Mouse (Mus musculus) urinary bladder, adult 18-20 months (tissue): ENCODE data around the gene Rpl31.

Source experiments
- DNase-seq, 2 experiments: peaks; one replicate each; pipeline ENCODE4 v3.0.0; 2022; ENCODE audit warnings: low spot score in 2 of 2, mixed read lengths in 2 of 2

Rpl31 gene

DNA sequence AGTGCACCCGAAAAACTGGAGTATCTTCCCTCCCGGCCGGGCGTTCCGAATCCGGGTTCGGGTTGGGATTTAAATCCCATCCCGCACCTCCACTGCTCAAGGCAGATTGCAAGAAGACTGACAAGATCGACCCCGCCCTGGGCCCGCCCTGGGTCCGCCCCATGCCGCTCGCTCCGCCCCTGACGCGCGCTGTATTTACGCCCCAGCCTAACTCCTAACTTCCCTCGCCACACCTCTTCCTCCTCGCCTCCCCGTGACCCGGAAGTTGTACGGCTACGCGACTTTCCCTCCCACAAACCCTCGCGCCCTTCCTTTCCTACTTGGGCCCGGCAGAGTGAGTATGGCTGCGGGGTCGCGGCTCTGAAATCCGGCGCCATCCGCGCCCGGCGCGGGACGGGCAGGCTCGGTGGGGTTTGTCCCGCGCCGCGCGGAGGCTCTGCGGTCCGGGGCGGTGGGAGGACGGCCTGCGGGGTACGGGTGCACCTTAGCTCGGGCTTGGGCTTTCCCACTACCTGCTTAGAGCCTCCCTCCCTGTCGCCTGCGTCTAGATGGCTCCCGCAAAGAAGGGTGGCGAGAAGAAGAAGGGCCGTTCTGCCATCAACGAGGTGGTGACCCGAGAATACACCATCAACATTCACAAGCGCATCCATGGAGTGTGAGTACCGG is at the start of gene Rpl31:
Gene Rpl31, plus strand, starts transcription at position 242 of the 666 bp plus-strand sequence.
- peak; percentile 98 to 100 for DNase-seq

DNA sequence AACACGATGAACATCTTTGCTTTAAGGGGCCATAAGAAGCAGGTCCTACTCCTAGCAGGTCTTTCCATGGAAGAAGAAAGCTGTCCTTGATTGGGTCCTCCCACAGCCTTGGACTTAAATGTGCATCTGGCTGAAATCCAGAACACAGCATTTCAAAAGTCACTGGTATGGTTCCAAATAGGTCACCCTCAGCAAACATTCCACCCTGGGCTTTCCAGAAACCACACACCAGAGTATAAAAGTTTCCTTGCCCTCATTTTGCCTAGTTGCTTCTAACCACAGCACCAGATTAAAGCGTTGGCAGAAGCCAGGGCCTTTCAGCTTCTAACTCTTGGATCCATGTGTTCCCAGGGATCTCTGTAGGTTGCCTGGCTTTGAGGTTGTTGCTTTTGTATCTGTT is 49.7 kb upstream of the Rpl31 start:
- peak in 1 of 2 experiments; percentile 10 for DNase-seq

DNA sequence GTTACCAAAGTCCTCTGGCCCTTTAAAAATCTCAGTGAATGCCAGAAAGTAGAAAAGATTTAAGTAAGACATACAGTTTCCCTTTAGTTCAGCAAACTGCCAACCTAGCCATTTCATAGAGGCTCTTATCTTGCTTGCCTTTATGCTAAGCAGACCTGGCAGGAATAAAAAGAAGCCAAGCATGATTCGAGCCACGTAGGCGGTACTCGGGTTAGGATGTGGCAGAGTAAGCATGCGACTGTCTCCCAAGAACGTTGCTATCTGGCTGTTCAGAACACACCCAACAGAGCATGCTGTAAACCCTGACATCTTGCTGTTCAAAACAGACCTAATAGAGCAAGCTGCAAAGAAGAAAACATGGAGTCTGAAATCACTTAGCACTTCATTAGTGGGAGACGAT is 48.8 kb upstream of the Rpl31 start:
- no peak for DNase-seq

DNA sequence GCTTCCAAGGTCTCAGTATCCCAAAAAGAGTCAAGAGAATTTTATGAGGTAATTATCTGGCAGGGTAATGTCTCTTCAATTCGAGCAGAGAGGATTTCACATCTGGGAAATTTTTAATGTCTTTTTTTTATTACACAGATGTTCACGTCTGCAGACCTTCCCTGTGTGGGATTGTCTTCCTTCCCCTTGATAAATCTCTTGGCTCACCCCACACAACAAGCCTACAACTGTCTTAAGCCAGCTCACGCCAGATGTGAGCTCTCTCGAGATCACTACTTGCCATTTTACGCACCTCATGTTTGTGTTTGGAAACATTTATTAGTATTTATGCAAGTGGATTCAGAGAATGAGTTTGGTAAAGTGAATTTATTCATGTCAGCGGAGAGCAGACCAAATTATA is 45.7 kb upstream of the Rpl31 start:
- DNase-seq: no peak

DNA sequence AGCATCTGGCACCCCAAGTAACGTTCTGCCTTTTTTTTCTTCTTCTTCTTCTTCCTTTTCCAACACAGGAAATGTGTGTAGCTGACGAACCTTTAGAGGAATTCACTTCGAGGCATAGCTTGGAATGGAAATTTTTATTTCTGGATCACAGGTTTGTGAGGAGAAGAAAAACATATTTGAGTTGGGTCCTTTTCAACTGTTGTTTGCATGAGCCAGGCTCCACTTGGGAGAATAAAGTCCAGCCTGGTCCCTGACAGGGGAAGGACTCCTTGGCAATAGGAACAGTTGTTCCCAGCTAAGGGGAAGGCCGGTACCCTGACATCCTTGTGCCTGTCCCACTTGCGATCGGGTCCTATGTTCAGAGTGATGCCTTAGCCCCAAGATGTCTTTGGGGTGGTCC is 42.4 kb upstream of the Rpl31 start:
- DNase-seq: no peak

DNA sequence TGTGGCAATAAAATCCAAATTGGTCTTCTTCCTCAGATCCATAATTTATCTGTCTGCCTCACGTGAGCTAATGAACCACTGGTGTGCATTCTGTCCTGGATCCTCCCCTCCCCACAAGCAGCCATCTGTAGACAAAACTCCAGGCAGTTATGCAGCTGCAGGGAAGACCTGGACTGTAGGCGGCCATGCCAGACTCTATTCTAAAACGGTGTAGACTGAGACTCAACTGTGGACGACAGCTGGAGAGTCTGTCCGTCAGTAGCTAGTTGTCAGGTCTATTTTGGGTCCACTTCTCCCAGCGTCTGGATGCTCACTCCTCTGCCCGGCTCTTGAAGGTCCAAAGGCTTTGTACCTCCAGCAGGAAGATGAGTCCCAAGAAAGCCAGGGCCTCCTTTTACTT is 40.1 kb upstream of the Rpl31 start:
- no peak for DNase-seq

DNA sequence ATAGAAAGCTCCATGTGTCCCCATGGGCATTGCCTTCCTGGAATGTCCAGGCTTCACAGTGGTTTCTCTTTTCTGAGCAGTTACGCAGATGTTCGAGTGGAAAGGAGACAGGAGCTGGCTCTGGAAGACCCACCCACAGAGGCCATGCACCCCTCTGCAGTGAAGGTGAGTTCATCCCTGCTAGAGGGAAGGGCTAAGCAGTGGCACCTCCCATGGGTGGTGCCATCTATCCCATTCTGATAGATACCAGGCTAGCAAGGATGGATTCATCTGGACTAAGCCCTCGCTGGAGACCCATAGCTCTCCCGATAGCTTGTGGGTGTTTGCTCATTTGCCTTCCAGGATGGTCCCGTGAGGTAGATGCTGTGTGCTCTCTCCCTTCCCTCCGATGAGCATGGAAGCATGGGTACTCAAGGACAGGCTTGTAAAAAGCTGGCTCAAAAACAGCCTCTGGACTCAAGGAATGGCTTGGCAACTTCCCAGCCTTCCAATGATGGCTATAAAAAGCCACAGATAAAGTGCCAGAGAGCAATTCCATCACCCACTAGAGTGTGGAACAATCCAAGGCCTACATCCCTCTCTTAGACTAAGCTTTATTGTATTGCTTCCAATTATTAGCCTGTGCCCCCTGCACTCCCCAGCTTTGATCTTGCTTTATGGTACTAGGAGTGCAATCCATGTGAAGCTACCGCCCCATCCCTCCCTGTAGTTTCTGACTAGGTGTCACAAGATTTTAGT is 36.6 kb upstream of the Rpl31 start:
- no peak for DNase-seq

DNA sequence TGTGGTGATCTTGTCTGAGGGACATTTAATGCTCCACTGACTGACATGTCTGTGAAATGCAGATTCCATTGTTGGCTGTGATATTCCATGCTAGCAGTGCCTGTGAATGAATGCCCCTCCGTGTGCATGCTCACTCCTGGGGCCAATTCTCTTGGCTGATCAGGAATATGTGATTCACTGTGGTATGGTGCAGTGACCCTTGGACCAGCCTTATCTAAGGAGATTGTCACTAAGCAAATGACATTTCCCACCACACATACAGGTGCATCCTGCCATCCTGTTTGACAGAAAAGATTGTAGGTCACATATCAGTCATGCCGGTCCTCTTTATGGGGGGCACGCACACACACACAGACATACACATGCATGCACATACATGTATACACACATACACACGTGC is 35.2 kb upstream of the Rpl31 start:
- no peak for DNase-seq

DNA sequence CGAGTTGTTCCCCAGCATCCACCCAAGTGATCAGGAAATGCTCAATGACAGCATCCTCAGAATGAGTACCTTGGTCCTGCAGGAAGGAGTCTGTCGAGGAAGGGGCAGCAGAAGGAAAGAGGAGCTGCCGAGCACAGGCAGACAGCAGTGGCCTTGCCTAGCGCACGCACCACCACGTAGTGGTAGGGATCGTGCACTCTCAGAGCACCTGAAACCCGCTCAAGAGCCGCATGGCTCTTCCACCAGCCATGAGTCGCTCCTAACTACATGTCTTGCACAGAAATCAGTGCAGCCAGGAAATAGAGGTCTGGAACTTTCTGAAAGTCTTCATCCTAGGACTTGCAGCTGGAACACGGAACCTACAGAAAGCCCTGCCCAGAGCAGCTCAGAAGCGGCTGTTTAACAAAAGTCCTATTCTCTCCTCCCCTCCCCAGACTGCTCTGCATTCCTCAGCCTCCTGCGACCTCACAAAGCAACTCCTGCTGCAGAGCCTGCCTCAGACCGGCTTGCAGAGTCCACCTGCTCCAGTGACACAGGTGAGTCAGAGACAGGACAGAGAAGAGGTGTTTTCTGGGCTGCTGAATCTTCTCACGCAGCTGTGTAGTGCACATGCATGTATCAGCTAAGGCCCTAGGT is 32.0 kb upstream of the Rpl31 start:
- no peak for DNase-seq

DNA sequence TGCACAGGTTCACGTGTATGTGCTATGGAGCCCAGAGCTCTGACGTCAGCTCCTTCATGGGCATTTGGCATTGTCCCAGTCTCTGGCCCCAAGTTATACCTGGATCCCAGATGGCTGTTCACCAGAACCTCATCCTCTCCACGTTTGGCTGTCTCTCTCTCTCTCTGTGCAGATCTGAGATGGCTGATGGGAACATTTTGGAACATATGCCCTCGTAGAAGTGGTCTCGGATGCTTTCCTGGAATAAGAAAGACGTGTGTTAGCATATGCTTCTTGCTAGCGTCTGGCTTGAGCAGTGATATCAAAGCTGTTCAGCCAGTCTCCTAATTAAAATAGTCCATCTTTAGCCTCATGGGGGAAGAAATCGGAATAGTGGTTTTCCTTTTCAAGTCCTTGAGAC is 30.9 kb upstream of the Rpl31 start:
- DNase-seq: no peak

DNA sequence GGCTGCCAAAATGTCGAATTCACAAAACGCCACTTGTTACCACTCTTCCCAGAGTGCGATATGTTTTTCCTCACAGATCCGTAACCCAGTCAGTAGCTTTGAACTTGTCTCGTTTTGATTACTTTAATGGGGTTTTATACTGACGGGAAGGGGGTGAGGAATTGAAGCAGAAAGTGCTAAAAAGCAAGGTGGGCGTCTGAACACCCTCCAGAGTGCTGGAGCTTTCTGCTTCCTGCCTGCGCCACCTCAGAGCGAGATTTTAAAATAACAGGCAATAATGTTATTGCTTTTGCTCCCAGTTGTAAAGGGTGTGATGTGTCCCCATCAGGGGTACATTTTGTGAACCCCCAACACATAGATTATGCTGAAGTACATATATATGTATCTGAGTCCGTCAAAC is 28.8 kb upstream of the Rpl31 start:
- no peak for DNase-seq

DNA sequence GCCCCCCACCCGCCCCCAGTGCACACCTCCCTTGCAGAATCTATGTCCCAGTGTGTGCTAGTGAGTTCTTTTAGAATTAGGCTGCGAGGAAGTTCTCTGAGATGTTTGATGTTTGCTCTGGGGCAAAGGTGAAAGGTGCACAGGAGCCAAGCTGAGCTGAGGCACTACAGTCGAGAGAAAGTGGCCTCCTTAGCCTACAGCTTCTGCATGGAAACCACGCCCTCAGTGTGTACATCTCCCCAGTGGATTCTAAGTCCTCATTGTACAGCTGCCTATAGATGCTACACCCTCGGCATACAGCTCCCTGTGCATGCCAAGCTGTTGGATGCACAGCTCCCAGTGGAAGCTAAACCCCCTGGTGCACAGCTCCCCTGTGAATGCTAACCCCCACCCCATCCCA is 28.2 kb upstream of the Rpl31 start:
- no peak for DNase-seq

DNA sequence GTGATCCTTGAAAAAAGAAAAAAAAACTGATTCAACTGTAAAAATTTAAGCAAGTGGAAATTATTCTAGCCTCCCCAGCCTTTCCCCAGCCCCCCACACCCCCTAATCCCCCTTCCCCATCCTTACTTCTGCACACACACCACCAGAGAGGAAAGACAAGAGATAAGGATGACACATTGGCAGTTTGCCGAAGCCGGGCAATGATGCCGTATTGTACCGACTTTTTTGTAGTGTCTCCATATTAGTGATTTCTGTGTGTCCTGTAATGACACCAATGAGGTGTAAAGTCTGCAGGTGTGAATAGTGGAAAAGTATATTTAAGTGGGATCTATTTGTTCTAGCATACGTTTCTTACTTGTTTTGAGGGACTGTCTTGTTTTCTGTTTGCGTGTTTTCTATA is 27.5 kb upstream of the Rpl31 start:
- no peak for DNase-seq

DNA sequence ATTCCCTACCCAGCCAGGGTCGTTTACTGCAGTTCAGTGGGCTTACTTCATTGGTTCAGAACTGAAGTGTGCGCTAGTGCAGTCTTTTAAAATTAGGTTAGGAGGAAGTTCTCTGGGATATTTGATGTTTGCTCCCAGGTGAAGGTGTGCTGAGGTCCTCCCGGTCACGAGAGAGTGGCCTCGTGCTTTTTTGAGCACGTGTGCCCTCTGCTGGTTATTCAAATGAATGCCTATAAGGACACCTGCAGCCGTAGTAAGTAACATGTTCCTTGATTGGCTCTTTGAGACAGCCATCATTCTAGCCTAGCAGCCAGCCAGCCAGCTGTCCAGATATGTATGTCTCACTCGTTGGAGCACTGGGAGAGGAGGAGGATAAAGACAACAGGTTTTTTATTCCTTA is 27.0 kb upstream of the Rpl31 start:
- DNase-seq: no peak

DNA sequence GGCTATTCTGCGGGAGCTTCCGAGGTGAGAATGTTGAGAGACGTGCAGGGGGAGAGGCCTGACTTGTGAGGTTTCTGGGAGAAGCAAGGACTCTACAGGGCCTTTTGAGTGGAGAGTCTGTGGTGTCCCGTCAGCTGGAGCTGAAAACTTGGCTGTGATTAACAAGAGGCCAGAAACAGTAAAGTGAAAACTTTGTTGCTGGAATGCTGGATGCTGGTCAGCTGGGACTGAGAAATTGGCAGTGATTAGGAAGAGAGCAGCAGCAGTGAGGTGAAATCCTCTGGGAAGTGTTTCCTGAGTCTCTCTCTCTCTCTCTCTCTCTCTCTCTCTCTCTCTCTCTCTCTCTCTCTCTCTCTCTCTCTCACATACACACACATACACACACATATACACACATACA is 25.8 kb upstream of the Rpl31 start:
- no peak for DNase-seq

DNA sequence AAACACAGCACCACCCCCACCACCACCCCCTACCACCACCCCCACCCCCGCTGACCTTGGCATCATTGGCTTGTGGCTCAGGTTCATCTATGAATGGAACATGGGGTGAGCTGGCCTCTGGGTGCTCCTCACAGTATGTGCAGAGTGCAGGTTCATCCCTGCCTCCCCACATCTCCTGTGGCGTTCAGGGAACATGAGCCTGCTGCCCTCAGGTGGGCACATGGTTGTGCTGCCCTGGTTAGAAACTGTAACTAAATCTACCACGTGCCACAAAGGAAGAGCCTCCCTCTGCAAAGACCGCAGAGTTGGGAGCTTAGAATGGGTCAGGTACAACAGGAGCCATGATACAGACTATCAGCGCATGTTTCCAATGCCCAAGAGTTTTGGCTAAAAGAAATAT is 24.4 kb upstream of the Rpl31 start:
- no peak for DNase-seq

DNA sequence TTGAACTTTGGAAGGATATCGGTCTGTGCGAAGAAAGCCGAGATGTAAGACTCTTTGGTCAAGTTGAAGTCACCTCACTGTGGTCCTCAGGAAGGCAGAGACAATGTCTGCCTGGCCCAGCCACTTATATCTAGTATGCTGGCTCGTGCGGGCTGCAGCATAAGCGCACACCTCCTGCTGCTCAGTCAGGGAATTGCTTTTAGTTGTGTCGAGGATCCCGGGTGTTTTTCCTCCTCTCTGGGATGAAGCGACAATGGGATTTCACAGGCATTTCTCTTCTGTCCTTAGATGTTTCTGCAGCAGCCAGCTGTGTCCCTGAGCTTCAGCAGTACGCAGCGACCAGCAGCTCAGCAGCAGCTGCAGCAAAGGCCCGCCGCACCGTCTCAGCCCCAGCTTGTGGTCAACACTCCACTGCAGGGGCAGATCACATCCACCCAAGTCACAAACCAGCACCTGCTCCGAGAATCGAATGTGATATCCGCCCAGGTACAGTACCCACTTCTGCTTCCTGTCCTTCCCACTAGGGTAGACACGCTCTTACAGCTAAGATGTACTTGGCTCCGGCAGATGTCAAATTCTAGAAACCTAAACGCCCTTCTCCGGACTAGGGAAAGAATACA is 22.6 kb upstream of the Rpl31 start:
- no peak for DNase-seq

DNA sequence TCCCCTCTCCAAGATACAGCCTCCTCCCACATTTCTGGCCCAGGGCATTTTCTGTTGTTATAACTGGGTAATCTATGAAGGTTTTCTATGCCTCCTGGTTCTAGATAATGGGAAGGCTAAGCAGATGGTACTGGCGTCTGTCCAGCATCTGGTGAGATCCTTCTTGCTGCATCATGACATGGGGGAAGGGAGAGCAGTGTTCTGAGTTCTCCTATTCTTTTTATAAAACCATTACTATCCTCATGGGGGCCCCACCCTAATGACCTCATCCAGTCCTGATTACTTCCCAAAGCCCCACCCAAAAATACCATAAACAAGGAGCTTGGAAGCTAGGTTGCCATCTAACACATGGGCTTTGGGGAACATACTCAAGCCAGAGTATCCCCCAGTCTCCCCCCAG is 18.6 kb upstream of the Rpl31 start:
- DNase-seq: peak in 1 of 2 experiments; percentile 28

DNA sequence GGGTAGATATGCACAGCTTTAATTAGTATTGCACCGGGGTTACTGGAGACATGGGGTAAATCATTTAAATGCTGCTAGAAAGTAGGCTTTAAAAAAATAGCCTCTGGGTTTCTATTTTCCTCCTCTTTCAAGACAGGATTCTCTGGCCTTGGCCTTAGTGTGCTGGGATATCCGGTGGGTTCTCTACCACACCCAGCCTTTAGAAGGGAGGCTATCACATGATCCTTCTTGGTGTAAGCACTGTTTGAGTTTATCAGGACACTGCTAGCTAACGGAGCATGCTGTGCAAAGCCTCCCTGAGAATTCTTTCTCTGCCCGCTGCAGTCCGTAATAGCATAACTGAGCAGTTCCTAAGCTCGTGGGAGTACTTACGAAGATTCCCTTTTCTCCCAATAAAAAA is 18.2 kb upstream of the Rpl31 start:
- no peak for DNase-seq

DNA sequence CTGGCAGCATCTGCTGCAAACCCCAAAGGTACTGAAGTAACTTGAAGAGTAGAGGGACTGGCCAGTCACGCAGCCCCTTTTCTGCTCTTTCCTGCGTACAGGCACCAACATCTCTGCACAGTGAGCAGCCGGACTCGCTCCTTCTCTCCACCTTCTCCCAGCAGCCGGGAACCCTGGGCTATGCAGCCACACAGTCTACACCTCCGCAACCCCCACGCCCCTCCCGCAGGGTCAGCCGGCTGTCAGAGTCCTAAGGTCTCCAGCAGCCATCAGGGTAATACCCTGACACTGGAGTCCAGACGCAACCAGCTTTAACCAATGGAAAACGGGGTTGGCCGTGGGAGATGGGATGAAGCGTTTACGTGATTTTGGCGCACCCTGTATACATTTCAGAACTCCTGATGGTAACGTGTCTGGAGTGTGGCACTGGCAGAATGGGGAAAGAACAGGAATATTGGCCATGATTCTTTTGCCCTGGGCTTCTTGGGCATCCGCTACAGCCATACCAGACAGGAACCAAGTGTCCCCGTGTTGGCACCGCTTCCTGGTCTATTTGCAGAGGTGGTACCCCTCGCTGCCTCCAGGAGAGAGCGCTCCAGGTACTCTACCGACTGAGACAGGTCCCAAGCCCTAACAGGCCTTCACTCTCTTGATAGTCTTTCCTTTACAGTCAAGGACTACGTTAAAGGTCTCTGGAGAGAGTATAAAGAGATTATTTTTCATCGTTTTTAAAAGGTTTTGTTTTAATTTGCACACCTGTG is 5.7 kb upstream of the Rpl31 start:
- DNase-seq: no peak

DNA sequence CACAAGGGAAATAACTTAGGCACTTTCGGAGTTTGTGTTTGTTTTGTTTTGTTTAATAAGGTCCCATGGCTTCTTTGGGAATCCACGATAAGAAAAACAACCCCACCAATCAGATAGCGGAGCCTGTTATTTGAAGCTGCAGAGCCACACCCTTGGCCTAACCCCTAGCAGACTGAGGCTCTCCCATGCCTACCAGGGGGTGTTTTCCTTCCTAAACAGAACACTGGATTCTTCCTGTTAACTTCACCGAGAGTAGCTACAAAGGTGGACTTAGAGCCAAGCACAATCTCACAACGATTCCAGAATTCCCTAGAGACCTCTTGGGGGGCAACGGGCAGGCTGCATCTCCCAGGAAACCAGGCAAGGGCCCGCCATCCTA is 5.1 kb upstream of the Rpl31 start:
- DNase-seq: no peak

DNA sequence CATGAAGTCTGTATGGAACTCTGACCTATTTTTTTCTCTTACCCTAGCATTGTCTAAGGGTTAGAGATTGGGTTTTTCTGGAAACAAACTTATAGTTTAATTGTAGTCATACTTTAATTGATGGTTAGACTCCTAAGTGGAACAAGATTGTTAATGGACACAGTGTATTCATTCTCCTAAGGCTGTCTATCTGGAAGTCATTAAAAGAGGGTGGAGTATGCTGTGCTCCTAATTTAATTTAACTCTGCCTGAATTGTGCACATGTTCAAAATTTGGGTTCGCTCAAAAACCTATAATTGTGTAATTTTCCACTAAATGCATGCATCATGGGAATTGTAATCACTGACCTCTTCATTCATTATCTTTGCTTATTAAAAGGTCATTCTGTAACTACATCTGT is 2.1 kb upstream of the Rpl31 start:
- DNase-seq: no peak
